Mouse (Mus musculus): ENCODE data around the gene Gm36210.

GRCm38 (mm10) chr7:4927711-4928110, 21.4 kb upstream of the Gm36210 start:
- TF ChIP-seq CTCF (conservative IDR thresholded peaks at IDR 0.05; ENCODE audit: low read length) (no peak), NANOG (IDR thresholded peaks at IDR 0.05; ENCODE audit: borderline replicate concordance, low read length) (no peak)
